Mouse (Mus musculus) T-helper 1 cell (primary cell): Measurements from ENCODE around the gene Nlgn1.

Experiments
- in situ Hi-C: fragments of 300-600 bp; cut with MboI, MseI; formaldehyde crosslinking; loops from one replicate; pipeline ENCODE4 v1.15.1; 2025; ENCODE audit warnings: high pct_unique_total_duplicates

Nlgn1 gene

GRCm38 (mm10) chr3:26332400-26333238 is at the start of gene Nlgn1:
Gene Nlgn1 (minus strand): TSS chr3:26332460.
- in situ Hi-C loops = no loop called here

GRCm38 (mm10) chr3:26378272-26378671 is 46.0 kb upstream of the Nlgn1 start:
- in situ Hi-C loops = no loop called here

GRCm38 (mm10) chr3:26355082-26355481 is 22.8 kb upstream of the Nlgn1 start:
- in situ Hi-C loops = no loop called here

GRCm38 (mm10) chr3:26354483-26355030 is 22.3 kb upstream of the Nlgn1 start:
- in situ Hi-C loops = no loop called here

GRCm38 (mm10) chr3:26337495-26337894 is 5.2 kb upstream of the Nlgn1 start:
- in situ Hi-C loops = no loop called here

- in situ Hi-C loops = no loop called here
These were observed 1.1 kb upstream of the Nlgn1 start for GRCm38 (mm10) chr3:26333239-26333811.

GRCm38 (mm10) chr3:26331177-26332061 is 841 bp downstream of the Nlgn1 start:
- in situ Hi-C loops = no loop called here

GRCm38 (mm10) chr3:26330863-26331176 is 1.4 kb downstream of the Nlgn1 start:
- in situ Hi-C loops = no loop called here

GRCm38 (mm10) chr3:26330019-26330418 is 2.2 kb downstream of the Nlgn1 start:
- in situ Hi-C loops = no loop called here

- in situ Hi-C loops = no loop called here
These were observed 7.8 kb downstream of the Nlgn1 start for GRCm38 (mm10) chr3:26324510-26324909.

- in situ Hi-C loops = no loop called here
These were observed 14.9 kb downstream of the Nlgn1 start for GRCm38 (mm10) chr3:26317397-26317796.

- in situ Hi-C loops = no loop called here
These were observed 34.4 kb downstream of the Nlgn1 start for GRCm38 (mm10) chr3:26297869-26298268.

GRCm38 (mm10) chr3:26270894-26271795 is 61.1 kb downstream of the Nlgn1 start:
- in situ Hi-C loops = no loop called here

- in situ Hi-C loops = no loop called here
These were observed 85.7 kb downstream of the Nlgn1 start for GRCm38 (mm10) chr3:26246564-26246963.

- in situ Hi-C loops = no loop called here
These were observed 89.0 kb downstream of the Nlgn1 start for GRCm38 (mm10) chr3:26243274-26243673.

- in situ Hi-C loops = no loop called here
These were observed 102.3 kb downstream of the Nlgn1 start for GRCm38 (mm10) chr3:26230006-26230405.

- in situ Hi-C loops = no loop called here
These were observed 103.4 kb downstream of the Nlgn1 start for GRCm38 (mm10) chr3:26228827-26229226.

GRCm38 (mm10) chr3:26228172-26228781 is 104.0 kb downstream of the Nlgn1 start:
- in situ Hi-C loops = no loop called here

GRCm38 (mm10) chr3:26223500-26223899 is 108.8 kb downstream of the Nlgn1 start:
- in situ Hi-C loops = no loop called here

- in situ Hi-C loops = no loop called here
These were observed 116.0 kb downstream of the Nlgn1 start for GRCm38 (mm10) chr3:26216231-26216630.

- in situ Hi-C loops = no loop called here
These were observed 129.6 kb downstream of the Nlgn1 start for GRCm38 (mm10) chr3:26202702-26203101.
